Mouse (Mus musculus) G1E (cell line): ENCODE results near the gene Clec10a.

ENCODE experiments used
- CTCF ChIP-seq: IDR thresholded peaks from 2 replicates; pipeline ENCODE4 v1.5.1; 2012; ENCODE audit warnings: low read depth, low read length, inconsistent platforms, mixed read lengths
- GATA1 ChIP-seq: IDR thresholded peaks from 2 replicates; pipeline ENCODE4 v1.6.1; 2012; ENCODE audit warnings: borderline replicate concordance, low read length, inconsistent platforms, mixed read lengths
- POLR2AphosphoS5 ChIP-seq: IDR thresholded peaks from 2 replicates; pipeline ENCODE4 v1.6.1; 2012; ENCODE audit warnings: low read depth, low read length, inconsistent platforms; ENCODE audit not compliant: insufficient replicate concordance
- TAL1 ChIP-seq: conservative IDR thresholded peaks from 2 replicates; pipeline ENCODE4 v1.6.1; 2012; ENCODE audit warnings: low read depth, low read length, inconsistent platforms, mixed read lengths

GRCm38 (mm10) chr11:70189319-70190134 is 33.5 kb downstream of the Clec10a start:
- no peak for TF ChIP-seq CTCF
- no peak for TF ChIP-seq TAL1
- no peak for TF ChIP-seq GATA1
- no peak for TF ChIP-seq POLR2AphosphoS5
